Mouse (Mus musculus) c-Kit-positive CD71-positive TER-119-positive erythroid progenitor cells, embryonic 14.5 days (primary cell): ENCODE measurements around the gene Sash1.

Experiments
- DNase-seq: peaks from one replicate; pipeline ENCODE4 v3.0.0-alpha.2; 2013; ENCODE audit warnings: low spot score

Sash1 gene

DNA sequence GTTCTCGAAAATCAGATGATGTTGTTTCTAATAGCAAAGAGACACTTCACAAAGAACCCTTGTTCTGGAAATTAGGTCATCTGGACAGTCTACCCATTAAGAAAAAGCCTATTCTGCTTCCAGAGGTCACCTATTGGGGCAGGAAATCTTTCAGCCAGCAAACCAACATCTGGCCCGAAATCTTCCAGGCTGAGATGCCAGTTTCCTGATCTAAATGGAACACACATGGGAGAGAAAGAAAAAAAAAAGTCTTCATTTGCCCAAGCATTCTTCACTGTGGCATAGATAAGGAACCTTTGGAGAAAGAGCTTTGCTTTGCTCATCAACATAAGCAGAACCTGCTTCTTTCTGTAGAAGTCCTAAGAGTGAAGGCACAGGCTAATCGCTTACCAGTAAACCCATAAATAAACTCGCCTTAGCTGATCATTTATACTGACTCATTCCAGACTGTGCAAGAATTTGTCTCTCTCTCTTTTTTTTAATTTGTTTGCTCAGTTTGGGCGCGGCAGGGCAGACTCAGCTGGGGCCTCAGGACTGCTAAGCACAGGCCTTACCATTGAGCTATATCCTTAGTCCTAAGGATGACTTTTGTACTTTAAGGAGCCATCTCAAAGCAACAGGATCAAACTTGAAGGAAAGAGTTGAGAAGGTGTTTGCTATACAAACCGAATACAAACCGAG, 13.1 kb upstream of the Sash1 start:
- DNase-seq = no peak

- no peak for DNase-seq
These were observed 12.4 kb upstream of the Sash1 start for GRCm38 (mm10) chr10:8898099-8898777.

- no peak for DNase-seq
These were observed 9.2 kb upstream of the Sash1 start for GRCm38 (mm10) chr10:8894965-8895515.

GRCm38 (mm10) chr10:8890511-8890910, 4.6 kb upstream of the Sash1 start:
- DNase-seq = no peak

DNA sequence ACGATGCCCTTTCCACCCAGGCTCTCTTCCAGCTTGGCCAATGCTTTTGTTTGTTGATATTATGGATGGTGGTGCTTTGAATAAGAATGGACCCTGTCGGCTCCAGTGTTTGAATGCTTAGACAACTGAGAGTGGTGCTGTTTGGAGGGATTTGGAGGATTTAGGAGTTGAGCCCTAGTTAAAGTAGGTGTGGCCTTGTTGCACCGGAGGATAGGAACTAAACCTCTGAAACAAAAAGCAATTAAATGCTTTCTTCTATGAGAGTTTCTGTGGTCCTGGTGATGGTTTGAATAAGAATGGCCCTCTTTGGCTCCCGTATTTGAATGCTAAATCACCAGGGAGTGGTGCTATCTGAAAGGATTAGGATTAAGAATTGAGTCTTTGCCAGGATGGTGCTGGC, 3.5 kb upstream of the Sash1 start:
- DNase-seq = no peak

DNA sequence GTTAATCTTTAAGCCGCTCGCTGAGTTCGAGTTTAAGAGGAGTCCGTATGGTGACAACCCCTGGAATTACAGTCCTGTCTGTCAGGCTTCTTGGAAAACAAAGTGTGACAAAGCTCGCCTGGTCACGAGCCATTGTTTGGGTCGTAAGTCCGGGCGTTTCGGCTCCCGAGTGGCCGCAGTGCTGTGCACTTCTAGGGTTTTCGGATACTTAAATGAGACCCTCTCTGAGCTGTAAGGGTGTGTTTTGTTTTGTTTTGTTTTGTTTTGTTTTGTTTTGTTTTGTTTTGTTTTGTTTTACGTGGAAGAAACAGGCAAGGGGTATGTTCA, 621 bp upstream of the Sash1 start:
- no peak for DNase-seq

GRCm38 (mm10) chr10:8885201-8885600, 669 bp downstream of the Sash1 start:
- DNase-seq = no peak

- no peak for DNase-seq
These were observed 1.3 kb downstream of the Sash1 start for GRCm38 (mm10) chr10:8884565-8884964.

DNA sequence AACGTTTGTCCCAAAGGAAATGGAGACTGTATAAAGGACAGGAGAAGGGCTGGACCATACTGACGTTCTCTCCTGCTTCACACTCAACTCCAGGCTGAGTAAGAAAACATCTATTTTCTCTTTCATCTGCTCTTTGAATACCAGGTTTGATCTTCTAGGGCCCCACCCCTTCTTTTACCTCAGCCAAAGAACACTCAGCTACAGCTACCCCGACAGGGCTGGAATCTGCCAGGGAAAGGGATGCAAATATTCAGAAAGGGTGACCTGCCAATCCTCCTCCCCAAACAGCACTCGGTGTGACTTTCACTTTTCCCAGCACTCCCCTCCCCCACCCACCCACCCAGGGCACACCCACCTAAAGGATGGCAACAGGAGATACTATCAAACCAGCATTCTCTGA, 2.2 kb downstream of the Sash1 start:
- DNase-seq = no peak

GRCm38 (mm10) chr10:8881736-8882135, 4.1 kb downstream of the Sash1 start:
- DNase-seq = no peak

GRCm38 (mm10) chr10:8880950-8881675, 4.8 kb downstream of the Sash1 start:
- no peak for DNase-seq

DNA sequence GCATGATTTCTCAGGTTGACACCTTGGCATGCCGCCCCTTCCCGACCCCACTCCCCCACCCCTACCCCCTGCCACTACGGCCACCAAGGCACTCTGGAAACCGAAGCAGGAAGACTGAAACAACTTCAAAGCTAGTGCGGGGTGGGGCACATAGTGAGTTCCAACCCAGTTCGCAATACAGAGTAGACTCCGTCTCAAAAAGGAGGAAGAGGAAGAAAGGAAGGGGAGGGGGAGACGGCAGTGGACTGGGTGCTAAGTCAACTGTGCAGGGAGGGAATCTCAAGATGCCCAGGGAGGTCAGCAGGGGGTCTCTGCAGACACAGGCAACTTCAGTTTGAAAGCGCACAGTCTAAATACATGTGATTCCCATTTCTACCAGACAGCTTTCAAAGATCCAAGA, 7.0 kb downstream of the Sash1 start:
- DNase-seq = no peak

DNA sequence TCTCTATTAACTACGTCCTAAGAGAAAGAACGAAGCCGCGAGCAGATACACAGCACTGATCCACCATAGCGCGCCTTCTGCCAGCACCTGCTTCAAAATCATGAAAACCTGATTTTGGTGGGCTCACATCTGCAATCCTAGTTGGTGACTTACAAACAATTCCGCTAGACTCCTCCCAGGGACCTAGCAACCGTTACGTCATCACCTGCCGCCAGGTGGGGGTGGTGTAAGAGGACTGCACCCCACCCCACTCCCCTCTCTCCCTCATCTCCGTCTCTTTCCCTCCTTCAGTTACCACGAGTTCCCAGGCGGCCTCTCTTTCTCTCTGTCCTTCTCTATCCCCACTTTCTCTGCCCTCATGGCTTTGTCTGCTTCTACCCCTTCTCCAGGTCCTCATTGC, 7.5 kb downstream of the Sash1 start:
- DNase-seq = no peak

DNA sequence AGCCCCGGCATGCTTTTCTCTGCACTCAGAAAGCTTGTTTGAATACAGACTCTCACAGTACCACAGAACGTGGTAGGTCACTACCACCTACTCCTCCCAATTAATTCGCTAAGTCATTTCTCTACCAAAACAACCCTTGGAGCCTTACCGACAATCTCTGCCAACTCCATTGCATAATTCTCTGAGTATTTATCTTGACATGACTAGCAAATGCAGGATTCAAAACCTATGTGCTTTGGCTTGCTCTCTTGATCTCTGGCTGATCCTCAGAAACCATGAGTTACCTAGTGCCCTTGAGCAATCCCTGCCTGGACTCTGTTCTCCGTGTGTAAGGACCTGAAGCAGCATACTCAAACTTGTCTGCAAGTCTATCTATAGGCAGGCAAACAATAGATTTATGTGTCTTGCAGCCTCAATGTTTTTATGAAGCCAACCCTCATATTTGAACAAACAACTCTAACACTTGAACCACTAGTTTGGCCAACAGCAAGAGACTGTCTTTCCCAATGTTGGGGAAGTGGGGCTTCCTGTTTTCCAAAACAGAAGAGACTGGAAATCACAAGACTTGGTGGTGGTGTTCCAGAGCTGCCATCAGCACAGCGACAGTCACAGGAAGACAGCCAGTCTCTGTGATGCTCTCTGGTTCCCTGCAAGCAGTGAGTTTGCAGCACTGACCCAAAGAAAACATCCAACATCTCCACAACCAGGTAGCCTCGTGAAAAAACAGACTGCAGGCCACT, 12.1 kb downstream of the Sash1 start:
- DNase-seq = no peak

DNA sequence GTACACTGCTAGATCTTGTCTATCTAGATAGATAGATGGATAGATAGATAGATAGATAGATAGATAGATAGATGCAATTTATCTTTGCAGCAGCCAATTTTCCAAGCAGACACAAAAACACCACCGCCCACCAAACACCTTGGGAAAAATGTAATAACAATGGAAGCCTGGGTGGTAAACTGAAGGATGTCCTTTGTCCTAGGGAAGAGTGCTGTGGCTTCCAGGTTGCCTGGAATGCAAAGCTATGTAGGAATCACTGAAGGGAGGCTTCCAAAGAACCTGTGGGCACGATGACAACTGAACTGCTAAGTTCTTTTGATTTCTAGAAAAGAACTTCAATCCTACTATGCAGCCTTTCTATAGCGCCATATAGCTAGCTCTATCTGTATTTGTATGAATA, 13.1 kb downstream of the Sash1 start:
- no peak for DNase-seq

DNA sequence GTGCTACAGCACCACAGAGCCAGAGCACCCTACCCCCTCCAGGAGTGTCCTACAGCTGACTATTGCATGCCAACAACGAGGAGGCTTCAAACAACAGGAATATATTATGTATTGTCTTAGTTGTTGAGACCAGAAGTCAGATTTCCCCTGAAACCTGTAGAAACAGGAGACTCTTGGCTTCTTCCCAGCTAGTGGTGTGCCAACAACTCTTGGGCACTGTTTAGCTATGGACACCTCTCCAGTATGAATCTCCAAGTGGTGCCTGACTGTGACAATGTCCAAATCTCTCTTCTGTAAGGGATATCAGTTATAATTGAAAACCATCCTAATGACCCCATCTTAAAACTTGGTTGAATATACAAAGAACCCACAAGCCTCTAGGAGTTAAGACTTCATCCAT, 13.9 kb downstream of the Sash1 start:
- no peak for DNase-seq

- DNase-seq = no peak
These were observed 15.5 kb downstream of the Sash1 start for GRCm38 (mm10) chr10:8870368-8870767.

GRCm38 (mm10) chr10:8866062-8866642, 19.7 kb downstream of the Sash1 start:
- no peak for DNase-seq

DNA sequence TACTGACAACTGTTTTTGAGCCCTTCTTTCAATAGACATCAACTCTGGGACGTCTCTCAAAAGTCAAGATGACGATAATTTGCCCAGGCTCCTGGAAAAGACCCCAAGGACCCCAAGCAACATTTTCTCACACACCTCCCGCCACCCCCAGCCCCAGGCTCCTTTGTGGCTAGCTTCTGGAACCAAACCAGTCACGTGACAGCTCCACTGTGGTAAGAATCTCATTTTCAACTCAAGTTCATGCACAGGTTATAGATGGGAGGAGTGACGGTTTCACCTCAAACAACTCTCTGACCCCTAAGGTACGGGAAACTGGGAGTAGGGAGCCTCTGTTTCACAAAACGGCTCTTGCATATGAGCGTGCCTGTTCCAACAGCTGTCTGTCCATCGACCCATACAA, 25.2 kb downstream of the Sash1 start:
- DNase-seq = no peak

DNA sequence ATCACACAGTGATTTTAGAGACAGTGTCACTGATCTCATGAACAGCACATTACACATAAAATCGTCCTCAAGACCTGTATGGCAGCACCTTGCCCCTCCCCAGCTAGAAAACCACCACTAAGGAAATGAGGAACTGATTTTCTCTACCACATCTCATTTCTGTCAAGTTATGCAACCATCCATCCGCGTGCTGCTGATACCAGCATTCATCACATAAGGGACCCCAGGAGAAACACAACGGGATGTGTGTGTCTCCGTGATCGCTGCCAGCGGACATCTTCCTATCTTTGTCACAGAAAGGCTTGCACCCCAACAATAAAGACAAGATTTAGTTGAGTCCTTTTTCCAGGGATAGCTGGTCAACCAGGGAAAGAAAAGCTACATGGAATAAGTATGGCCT, 27.2 kb downstream of the Sash1 start:
- DNase-seq = no peak

GRCm38 (mm10) chr10:8856942-8857341, 28.9 kb downstream of the Sash1 start:
- DNase-seq = no peak

GRCm38 (mm10) chr10:8853326-8853725, 32.5 kb downstream of the Sash1 start:
- no peak for DNase-seq
